Mouse (Mus musculus) midbrain, embryonic 14.5 days (tissue): ENCODE results near the gene Rcor2. TPM values are rescaled to one million over a fixed set of nuclear protein-coding genes. Genes with fewer than 3 reads are reported as not detected.

ENCODE experiments used
- ATAC-seq: fragments of 200-750 bp; cut with Nextera tagmentation; 2 replicates; pipeline ENCODE4 v1.8.0; 2017; ENCODE audit warnings: moderate number of reproducible peaks, moderate library complexity; ENCODE audit not compliant: low FRiP score, low TSS enrichment
- DNase-seq: peaks from one replicate; pipeline ENCODE4 v3.0.0-alpha.2; 2015
- H3K27ac ChIP-seq: fragments of 300-500 bp; sonication (generic); replicated peaks from 2 replicates; pipeline ENCODE4 v1.5.1; 2014; ENCODE audit warnings: mild to moderate bottlenecking, low read depth, low read length, moderate library complexity
- H3K27me3 ChIP-seq: fragments of 300-500 bp; sonication (generic); 2 replicates; pipeline ENCODE4 v1.6.1; 2014; ENCODE audit warnings: low read length, control low read depth, mixed read lengths; ENCODE audit not compliant: control insufficient read depth, insufficient read depth
- H3K36me3 ChIP-seq: fragments of 300-500 bp; sonication (generic); 2 replicates; pipeline ENCODE4 v1.6.1; 2014; ENCODE audit warnings: low read length, control low read depth; ENCODE audit not compliant: control insufficient read depth, insufficient read depth
- H3K4me1 ChIP-seq: fragments of 300-500 bp; sonication (generic); 2 replicates; pipeline ENCODE4 v1.6.1; 2014; ENCODE audit warnings: mild to moderate bottlenecking, antibody characterized with exemption, low read length, control low read depth; ENCODE audit not compliant: control insufficient read depth, insufficient read depth
- H3K4me2 ChIP-seq: fragments of 300-500 bp; sonication (generic); 2 replicates; pipeline ENCODE4 v1.6.1; 2014; ENCODE audit warnings: mild to moderate bottlenecking, low read length, moderate library complexity
- H3K4me3 ChIP-seq: fragments of 300-500 bp; sonication (generic); replicated peaks from 2 replicates; pipeline ENCODE4 v1.5.1; 2014; ENCODE audit warnings: low read depth, low read length
- H3K9ac ChIP-seq: fragments of 300-500 bp; sonication (generic); replicated peaks from 2 replicates; pipeline ENCODE4 v1.6.1; 2014; ENCODE audit warnings: mild to moderate bottlenecking, low read length, moderate library complexity
- H3K9me3 ChIP-seq: fragments of 300-500 bp; sonication (generic); 2 replicates; pipeline ENCODE4 v1.6.1; 2016; ENCODE audit warnings: low read length, control low read depth, mixed read lengths; ENCODE audit not compliant: control insufficient read depth
- WGBS: fragments of 180-500 bp; shearing (Covaris S2); extraction: QIAGEN DNeasy Blood & Tissue Kit; methylation state at CpG from one replicate; pipeline ENCODE4 v1.1.7; 2014; 5-methylcytosine and 5-hydroxymethylcytosine counted together
- polyA plus RNA-seq: library from polyadenylated mRNA; unstranded; fragments of >200 nt; fragmentation: Nextera tagmentation; extraction: Ambion mirVana; gene quantifications from 2 replicates; pipeline ENCODE4 v1.2.1, GENCODE M21; 2014

The Rcor2 gene
- polyA plus RNA-seq, 1 experiment from 2014 or later, result 23.1 TPM

GRCm38 (mm10) chr19:7267781-7268721 lies 926 bp downstream of the Rcor2 start:
- H3K4me1 ChIP-seq, result peaks cover 58% of the 10 kb centered on the region
- peak overlapping the region; percentile 93 for H3K4me2 ChIP-seq
- H3K9ac ChIP-seq, result peak overlapping the region; percentile 95
- peaks cover 29% of the 10 kb centered on the region for H3K36me3 ChIP-seq
- no peaks in the 10 kb centered on the region for H3K9me3 ChIP-seq
- WGBS, result under 1% methylated on average over 72 of the region's 97 CpGs
- peak; percentile 95 for DNase-seq
- peak; percentile 70 for ATAC-seq
- no peaks in the 10 kb centered on the region for H3K27me3 ChIP-seq
- peak overlapping the region; percentile 91 for H3K4me3 ChIP-seq
- peak overlapping the region; percentile 98 for H3K27ac ChIP-seq

GRCm38 (mm10) chr19:7268722-7269090 lies 1.6 kb downstream of the Rcor2 start:
- Histone ChIP-seq H3K36me3 (peaks cover 36% of the 10 kb centered on the region), H3K27me3 (no peaks in the 10 kb centered on the region), H3K4me3 (peak overlapping the region; percentile 91), H3K4me2 (peak overlapping the region; percentile 93), H3K9ac (peak overlapping the region; percentile 95), H3K9me3 (no peaks in the 10 kb centered on the region), H3K27ac (peak overlapping the region; percentile 98), H3K4me1 (peaks cover 58% of the 10 kb centered on the region)
- ATAC-seq, result peak; percentile 19; the same call in 1 of the 2 replicates
- DNase-seq, result peak; percentile 86
- under 1% methylated on average over 30 of the region's 30 CpGs for WGBS

- Histone ChIP-seq H3K9me3 (no peaks in the 10 kb centered on the region), H3K27me3 (no peaks in the 10 kb centered on the region), H3K27ac (peak overlapping the region; percentile 98), H3K9ac (peak overlapping the region; percentile 95), H3K36me3 (peaks cover 43% of the 10 kb centered on the region), H3K4me2 (peak overlapping the region; percentile 93), H3K4me1 (peaks cover 55% of the 10 kb centered on the region), H3K4me3 (peak overlapping the region; percentile 91)
- no peak for ATAC-seq
- DNase-seq, result peak; percentile 59
- 7% methylated on average over 11 of the region's 11 CpGs for WGBS
These were observed 2.3 kb downstream of the Rcor2 start for GRCm38 (mm10) chr19:7269290-7270044.

GRCm38 (mm10) chr19:7273486-7273885 lies 6.4 kb downstream of the Rcor2 start:
- H3K4me3 ChIP-seq, result no peak overlapping the region
- DNase-seq, result no peak
- no peak overlapping the region for H3K9ac ChIP-seq
- 91% methylated on average over 4 of the region's 4 CpGs for WGBS
- H3K36me3 ChIP-seq, result peaks cover 78% of the 10 kb centered on the region
- ATAC-seq, result no peak
- no peaks in the 10 kb centered on the region for H3K27me3 ChIP-seq
- no peak overlapping the region for H3K27ac ChIP-seq
- H3K4me1 ChIP-seq, result peaks cover 33% of the 10 kb centered on the region
- H3K9me3 ChIP-seq, result no peaks in the 10 kb centered on the region
- H3K4me2 ChIP-seq, result no peak overlapping the region

GRCm38 (mm10) chr19:7274326-7274990 lies 7.3 kb downstream of the Rcor2 start:
- H3K4me3 ChIP-seq, result no peak overlapping the region
- ATAC-seq (no peak; the same call in 1 of the 2 replicates), DNase-seq (peak; percentile 54)
- H3K36me3 ChIP-seq, result peaks cover 82% of the 10 kb centered on the region
- no peaks in the 10 kb centered on the region for H3K9me3 ChIP-seq
- peaks cover 31% of the 10 kb centered on the region for H3K4me1 ChIP-seq
- peak overlapping the region; percentile 74 for H3K27ac ChIP-seq
- H3K27me3 ChIP-seq, result no peaks in the 10 kb centered on the region
- no peak overlapping the region for H3K4me2 ChIP-seq
- WGBS, result 78% methylated on average over 13 of the region's 13 CpGs
- 0 out of 2 replicates have a peak overlapping the region, but pooled peaks have one; percentile 20 for H3K9ac ChIP-seq

GRCm38 (mm10) chr19:7275131-7275789 lies 8.1 kb downstream of the Rcor2 start:
- WGBS, result 57% methylated on average over 7 of the region's 7 CpGs
- ATAC-seq, result no peak
- Histone ChIP-seq H3K27me3 (no peaks in the 10 kb centered on the region), H3K27ac (peak overlapping the region; percentile 79), H3K36me3 (peaks cover 84% of the 10 kb centered on the region), H3K4me1 (peaks cover 25% of the 10 kb centered on the region), H3K4me2 (no peak overlapping the region), H3K9me3 (no peaks in the 10 kb centered on the region), H3K4me3 (no peak overlapping the region), H3K9ac (0 out of 2 replicates have a peak overlapping the region, but pooled peaks have one; percentile 20)
- no peak for DNase-seq

- peak; percentile 63 for DNase-seq
- H3K36me3 ChIP-seq, result peaks cover 84% of the 10 kb centered on the region
These were observed 9.0 kb downstream of the Rcor2 start for GRCm38 (mm10) chr19:7276053-7276659.

More at GRCm38 (mm10) chr19:7276053-7276659, 9.0 kb downstream of the Rcor2 start:
- Histone ChIP-seq H3K27me3 (no peaks in the 10 kb centered on the region), H3K4me2 (no peak overlapping the region), H3K4me3 (no peak overlapping the region), H3K4me1 (peaks cover 18% of the 10 kb centered on the region), H3K9ac (peak overlapping the region; percentile 34; the same call in 1 of the 2 replicates), H3K9me3 (no peaks in the 10 kb centered on the region), H3K27ac (peak overlapping the region; percentile 79)
- ATAC-seq, result peak; percentile 43; the same call in 1 of the 2 replicates
- 20% methylated on average over 7 of the region's 7 CpGs for WGBS
